Mouse (Mus musculus) brain, adult 2 months (tissue): ENCODE results near the gene Utp11.

ENCODE experiments used
- DNase-seq: peaks from one replicate; pipeline ENCODE4 v3.0.0; 2011; ENCODE audit warnings: low read depth, low spot score

The Utp11 gene

DNA sequence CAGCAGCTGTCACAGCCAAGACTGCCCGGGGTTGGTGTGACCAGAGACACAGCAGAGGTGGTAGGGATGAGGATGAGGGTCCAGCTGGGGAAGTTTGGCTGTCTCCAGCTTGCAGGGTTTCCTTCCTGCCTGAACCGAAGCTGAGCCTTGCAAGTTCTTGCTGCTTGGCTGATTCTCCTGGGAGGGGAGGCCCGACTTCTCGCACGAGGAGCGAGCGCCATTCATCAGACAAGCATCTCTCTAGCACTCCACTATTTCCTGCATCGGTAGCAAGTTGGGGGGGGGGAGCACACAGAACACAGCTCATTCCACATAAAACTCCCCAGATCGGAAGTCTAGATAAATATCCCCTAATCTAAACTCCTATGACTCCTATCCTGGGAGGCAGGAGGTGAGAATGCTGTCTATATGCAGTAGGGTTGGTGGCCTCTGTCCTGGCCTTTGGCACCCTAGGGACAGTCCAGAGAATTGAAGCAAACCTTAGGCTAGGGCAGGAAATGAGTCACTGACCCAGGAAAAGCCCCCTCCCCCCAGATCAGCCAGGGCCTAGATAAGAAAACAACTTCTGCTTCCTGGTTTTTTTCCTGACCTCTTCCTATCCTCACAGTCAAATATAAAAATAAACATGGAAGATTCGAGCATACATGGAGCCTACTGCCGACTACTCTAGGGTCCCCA is 11.5 kb upstream of the Utp11 start:
- DNase-seq = no peak

DNA sequence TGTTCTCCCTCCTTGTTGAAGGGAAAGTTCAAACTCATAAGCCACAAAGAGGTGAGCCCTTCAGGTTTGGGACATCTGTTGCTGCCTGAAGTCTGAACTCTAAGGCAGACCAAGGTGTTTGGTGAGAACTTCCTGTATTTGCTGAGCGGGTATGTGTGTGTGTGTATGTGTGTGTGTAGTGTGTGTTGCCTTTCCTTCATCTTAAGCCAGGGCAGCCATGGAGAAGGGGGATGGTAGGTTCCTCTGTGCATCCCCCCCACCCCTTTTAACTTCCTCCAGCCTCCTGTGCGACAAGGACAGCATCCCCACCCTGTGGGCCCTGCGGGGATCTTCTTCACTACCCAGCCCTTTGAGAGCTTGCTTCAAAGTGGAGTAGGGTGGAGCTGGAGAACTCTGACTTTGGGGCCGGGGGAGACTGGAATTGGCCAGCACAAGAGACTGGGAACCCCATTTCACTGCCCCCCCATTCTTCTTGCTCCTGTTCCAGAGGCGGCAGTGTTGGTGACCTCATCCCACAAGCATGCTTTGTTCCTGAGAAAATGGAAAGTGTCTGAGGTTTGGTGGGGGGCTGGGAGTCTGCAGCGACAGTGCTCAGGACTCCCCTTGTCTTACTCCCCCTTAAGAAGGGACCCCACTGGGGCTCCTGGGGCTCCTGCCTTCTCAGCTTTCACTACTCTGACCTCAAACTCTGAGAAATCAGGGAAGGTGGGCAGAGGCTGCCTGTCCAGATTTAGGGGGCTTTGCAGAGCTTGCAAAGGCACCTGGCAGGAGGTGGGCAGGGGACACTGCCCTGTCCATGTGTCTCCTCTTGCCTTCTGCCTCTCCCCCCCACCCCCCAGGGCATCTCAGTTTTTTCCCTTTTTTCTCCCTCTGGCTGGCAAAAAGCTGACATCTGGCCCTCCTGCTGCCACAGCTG is 10.7 kb upstream of the Utp11 start:
- DNase-seq = no peak

GRCm38 (mm10) chr4:124703406-124703805 is 10.0 kb upstream of the Utp11 start:
- no peak for DNase-seq

GRCm38 (mm10) chr4:124701916-124702315 is 8.5 kb upstream of the Utp11 start:
- no peak for DNase-seq

DNA sequence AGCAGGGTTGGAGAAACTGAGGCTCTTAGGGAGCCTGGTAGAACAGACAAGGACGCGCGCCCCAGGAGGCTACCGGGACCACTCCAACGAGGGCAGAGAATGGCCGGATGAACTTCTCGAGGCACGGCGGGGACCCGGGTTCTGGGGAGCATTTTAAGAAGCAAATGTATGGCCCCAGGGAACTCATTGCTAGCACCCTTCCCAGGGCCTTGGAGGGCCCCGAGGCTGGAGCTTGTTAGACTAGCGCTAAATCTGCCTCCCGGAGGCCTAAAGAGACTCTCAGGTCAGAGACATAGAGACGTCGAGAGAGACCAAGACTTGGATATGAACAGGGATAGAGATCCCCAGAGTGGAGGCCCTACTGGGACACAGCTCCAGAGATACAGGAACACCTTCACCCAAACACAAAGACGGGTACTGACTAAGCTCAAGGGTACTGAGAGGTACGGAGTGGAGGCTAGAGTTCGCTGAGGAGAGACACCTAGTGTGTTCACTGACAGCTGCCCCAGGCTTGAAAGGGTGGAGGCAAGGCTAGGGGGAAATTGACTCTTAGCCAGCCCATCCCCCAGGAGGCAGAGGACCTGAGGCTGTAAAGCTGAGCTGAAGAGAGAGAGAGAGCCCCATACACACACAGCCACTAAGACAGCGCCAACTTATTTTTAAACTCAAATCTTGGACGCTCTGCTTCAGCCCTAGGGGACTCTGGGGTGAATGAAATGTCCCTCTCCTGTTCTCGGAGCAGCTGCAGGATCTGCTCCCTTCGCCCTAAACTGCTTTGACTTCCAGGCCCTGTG is 7.8 kb upstream of the Utp11 start:
- DNase-seq = no peak

DNA sequence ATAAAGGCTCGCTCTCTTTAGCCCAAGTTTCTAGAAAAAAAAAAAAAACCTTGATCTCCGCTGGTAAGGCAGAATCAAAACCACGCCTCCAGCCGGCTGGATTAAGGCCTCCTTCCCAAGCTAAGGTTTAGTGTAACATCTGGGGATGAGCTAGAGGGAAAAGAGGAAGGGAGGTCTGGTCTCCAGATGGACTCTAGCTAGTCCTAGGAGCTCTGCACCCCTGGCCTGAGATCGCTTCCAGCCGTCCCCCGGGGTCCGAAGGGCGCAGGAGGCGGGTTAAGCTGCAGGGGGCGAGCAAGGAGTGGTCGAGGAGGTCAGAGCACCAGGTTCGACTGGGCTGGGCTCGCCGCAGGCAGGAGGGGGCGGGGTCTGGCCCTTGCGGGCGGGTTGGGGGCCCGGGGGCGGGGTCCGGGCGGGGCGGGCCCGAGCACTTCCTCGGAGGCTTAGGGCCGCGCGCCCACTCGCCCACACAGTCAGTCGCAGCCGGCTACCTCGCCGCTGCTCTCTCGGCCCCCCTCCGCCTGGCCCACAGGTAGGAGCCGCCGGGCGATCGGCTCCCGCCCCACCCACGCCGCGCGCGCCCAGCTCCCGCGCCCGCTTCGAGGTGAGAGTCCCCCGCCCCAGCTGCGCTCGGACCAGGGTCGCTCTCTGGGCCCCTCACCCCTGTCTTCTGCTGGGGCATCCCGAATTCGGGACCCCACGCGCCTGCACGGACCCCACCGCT is 7.0 kb upstream of the Utp11 start, which contains the start of gene Fhl3:
Fhl3 (plus strand) TSS at position 454 of the 724 bp plus-strand sequence.
- no peak for DNase-seq

GRCm38 (mm10) chr4:124699791-124700190 is 6.4 kb upstream of the Utp11 start:
- DNase-seq = no peak

DNA sequence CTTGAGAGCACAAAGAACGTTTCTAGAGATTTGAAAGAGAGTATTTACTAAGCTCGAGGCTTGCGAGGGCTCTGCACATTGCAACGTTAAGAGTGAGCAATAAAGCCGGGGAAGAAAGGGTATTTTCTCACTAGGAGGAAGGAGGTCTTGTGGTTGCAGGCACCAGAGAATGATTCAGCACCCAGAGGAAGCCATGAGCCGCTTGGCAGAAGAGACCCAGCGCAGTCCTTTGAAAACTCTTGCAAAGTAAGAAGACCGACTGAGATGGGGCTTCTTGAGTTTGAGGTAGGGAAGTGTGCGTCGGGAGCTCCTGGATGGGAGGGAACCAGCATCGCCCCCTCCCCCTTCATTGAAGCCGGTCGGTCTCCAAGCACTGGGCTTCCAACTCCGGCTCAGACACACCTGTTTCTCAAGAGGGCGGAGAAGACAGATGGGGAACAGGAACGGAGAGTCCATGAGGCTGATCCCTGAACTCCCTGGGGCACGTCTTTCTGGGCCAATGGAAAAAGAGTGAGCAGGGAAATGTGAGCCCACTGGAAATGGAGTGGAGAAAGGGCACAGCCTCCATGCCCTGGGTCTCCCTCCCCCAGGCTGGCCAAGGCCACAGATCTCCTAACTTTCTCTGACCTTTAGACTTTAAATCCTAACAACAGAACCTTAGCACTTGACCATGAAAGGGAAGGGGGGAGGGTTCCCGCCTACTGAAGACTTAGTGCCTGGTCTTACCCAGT is 2.6 kb upstream of the Utp11 start:
- DNase-seq = no peak

- no peak for DNase-seq
Measured at GRCm38 (mm10) chr4:124694572-124694971, 1.2 kb upstream of the Utp11 start.

DNA sequence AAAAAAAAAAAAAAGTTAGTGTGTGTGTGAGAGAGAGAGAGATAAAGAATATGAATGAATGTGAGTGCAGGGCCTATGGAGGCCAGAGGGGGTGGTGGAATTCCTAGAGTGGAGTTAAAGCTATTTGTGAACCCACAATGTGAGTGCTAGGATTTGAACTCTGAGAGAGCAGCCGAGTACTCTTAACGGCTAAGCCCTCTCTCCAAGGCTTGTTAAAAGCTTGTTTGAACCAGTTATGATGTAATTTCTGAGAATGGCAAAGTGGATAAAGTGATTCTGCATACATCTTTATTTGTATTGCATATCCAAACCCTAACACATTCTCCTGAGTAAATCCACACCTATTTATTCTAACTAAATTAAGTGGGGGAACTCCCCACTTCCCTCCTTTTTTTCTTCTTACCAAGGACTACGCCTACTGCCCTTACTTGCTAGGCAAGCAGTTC is 961 bp downstream of the Utp11 start:
- DNase-seq = no peak

DNA sequence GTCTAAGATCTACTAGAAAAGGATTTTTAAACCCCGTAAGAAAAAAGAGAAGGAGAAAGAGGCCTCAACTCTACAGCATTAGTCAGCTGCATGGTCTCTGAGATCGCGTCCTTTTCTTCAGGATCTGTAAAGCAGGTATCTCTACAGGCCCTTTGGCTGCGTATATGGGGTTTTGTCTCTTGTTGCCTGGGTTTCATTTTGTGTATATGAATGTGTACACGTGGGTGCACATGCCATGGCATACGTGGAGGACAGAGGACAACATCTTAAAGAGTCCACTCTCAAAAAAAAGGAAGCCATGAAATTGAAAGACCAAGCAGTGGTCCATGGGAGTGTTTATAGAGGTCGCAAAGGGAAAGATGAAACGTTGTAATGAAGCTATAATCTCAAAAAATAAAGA is 1.9 kb downstream of the Utp11 start:
- no peak for DNase-seq

DNA sequence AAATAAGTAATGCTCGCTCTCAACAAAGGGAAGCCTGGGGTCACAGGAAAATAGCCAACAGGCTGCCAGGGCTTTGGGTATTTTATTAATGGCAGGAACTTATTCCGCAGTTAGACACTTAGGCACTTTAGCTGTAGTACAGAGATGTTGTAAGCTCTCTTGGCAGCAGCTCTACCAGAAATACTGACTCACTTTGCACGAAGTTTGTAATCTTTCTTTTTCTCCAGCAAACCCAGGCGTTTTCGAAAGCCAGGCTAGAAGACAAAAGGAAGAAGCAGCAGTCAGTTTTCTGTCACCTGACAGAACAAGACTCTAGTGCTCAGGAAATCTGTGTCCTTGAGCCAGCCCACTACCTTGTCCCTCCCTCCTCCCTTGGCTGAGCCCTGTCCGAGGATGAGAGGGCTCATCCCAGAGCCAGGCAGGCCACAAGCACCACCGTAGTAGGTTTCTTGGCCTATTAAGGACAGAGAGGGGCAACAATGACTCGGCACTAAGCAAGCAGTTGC is 7.5 kb downstream of the Utp11 start:
- no peak for DNase-seq

DNA sequence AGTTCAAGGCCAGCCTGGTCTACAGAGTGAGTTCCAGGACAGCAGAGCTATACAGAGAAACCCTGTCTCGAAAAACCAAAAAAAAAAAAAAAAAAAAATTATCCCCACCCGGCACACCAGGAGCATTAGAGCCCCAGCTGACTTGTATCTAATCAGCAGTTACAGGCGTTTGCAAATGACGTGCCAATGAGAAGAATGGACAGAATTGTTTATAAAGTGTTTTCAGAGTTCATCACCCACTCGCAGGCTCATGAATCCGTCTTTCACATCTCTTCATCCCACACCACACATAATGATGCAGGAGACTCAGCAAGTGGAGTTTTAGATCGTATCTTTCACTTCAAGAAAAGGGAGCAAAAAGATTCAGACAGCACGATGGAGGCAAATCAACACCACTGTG is 7.9 kb downstream of the Utp11 start:
- DNase-seq = no peak

- DNase-seq = no peak
Measured at GRCm38 (mm10) chr4:124685004-124685403, 8.4 kb downstream of the Utp11 start.

- DNase-seq = peak; percentile 39
Measured at GRCm38 (mm10) chr4:124683474-124683873, 9.9 kb downstream of the Utp11 start.

DNA sequence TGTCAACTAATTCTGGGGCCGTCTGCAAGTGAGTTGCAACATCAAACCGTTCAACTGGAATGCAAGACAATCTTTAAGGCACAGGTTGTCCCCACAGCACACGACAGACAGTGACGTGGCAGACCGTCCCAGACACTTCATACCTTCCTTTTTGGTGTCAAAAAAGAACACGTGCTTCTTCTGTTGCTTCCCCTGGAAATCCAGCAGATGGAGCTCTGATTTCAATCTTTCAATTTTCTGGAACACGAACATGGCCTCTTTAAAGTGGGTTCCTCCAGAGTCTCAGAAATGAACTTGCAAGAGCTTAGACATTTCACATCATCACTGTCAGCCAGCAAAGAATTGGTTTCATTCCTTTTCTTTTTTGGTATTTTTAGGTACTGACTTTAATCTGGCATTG is 11.1 kb downstream of the Utp11 start:
- peak; percentile 58 for DNase-seq

- no peak for DNase-seq
Measured at GRCm38 (mm10) chr4:124675958-124676357, 17.4 kb downstream of the Utp11 start.

DNA sequence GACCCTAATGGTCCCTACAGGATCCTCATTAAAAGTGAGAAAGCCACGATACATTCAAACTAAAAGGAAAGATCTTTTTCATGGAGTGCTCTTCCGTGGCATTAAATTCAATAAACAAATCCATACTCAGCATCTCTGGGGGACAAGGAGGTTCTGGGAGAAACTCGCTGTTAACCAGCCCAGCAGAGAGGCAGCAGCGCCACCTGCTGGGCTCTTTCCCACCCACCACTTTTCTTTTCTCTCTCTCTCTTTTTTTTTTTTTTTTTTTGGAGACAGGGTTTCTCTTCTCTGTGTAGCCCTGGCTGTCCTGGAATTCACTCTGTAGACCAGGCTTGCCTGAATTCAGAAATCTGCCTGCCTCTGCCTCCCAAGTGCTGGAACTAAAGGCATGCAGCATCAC is 18.4 kb downstream of the Utp11 start:
- peak; percentile 87 for DNase-seq

- no peak for DNase-seq
Measured at GRCm38 (mm10) chr4:124674334-124675032, 18.9 kb downstream of the Utp11 start.
